Mouse (Mus musculus) olfactory bulb, adult 2 months (tissue): ENCODE data around the gene Slc25a4. TPM values are rescaled to one million over a fixed set of nuclear protein-coding genes. Genes with fewer than 3 reads are reported as not detected.
A peak's percentile ranks its signal among the peaks of the same experiment; 100 is the strongest.
"Not testable (repeated sequence)": the region's sequence is repeated elsewhere in the genome, so short reads cannot be mapped to it uniquely, and the experiment has no call there.

ENCODE experiments used
- H3K27ac ChIP-seq: fragments of 200-500 bp; 2 replicates; pipeline ENCODE4 v1.5.1; 2012; ENCODE audit warnings: low read depth, low read length; ENCODE audit not compliant: insufficient read depth
- H3K4me1 ChIP-seq: fragments of 200-500 bp; 2 replicates; pipeline ENCODE4 v1.6.1; 2012; ENCODE audit warnings: low read length; ENCODE audit not compliant: control insufficient read depth, insufficient read depth
- H3K4me3 ChIP-seq: fragments of 200-500 bp; 2 replicates; pipeline ENCODE4 v1.5.1; 2012; ENCODE audit warnings: mild to moderate bottlenecking, low read depth, low read length, moderate library complexity; ENCODE audit not compliant: insufficient read depth
- CTCF ChIP-seq: fragments of 200-500 bp; IDR thresholded peaks from 2 replicates; pipeline ENCODE4 v1.5.1; 2012; ENCODE audit warnings: low read depth, mild to moderate bottlenecking, low read length, moderate library complexity; ENCODE audit not compliant: insufficient read depth
- POLR2A ChIP-seq: fragments of 200-500 bp; IDR thresholded peaks from 2 replicates; pipeline ENCODE4 v1.6.1; 2012; ENCODE audit warnings: mild to moderate bottlenecking, low read depth, low read length, moderate library complexity; ENCODE audit not compliant: insufficient read depth
- WGBS: fragments of 180-500 bp; shearing (Covaris S2); methylation state at CpG from one replicate; pipeline ENCODE4 v1.1.7; 2018; 5-methylcytosine and 5-hydroxymethylcytosine counted together
- polyA plus RNA-seq: library from polyadenylated mRNA; stranded (reverse); fragments of >200 nt; gene quantifications from 2 replicates; pipeline ENCODE4 v1.2.4, GENCODE M21; 2012; ENCODE audit warnings: low replicate concordance; ENCODE audit not compliant: missing spikeins, insufficient read depth, insufficient read length

The Slc25a4 gene
- polyA plus RNA-seq, 1 experiment = 159 TPM

GRCm38 (mm10) chr8:46234736-46235135 is 23.7 kb upstream of the Slc25a4 start:
- TF ChIP-seq POLR2A = no peak
- Histone ChIP-seq H3K4me1 (peaks cover 13% of the 10 kb centered on the region), H3K4me3 (no peak overlapping the region), H3K27ac (no peak overlapping the region)
- 89% methylated on average over 4 of the region's 4 CpGs for WGBS

GRCm38 (mm10) chr8:46232798-46233197 is 21.7 kb upstream of the Slc25a4 start:
- peaks cover 13% of the 10 kb centered on the region for H3K4me1 ChIP-seq
- no peak overlapping the region for H3K4me3 ChIP-seq
- TF ChIP-seq POLR2A = no peak
- no peak for TF ChIP-seq CTCF
- H3K27ac ChIP-seq = no peak overlapping the region
- 25% methylated on average over 8 of the region's 8 CpGs for WGBS

GRCm38 (mm10) chr8:46231968-46232367 is 20.9 kb upstream of the Slc25a4 start:
- not testable (repeated sequence) for H3K27ac ChIP-seq, H3K4me3 ChIP-seq
- peaks cover 13% of the 10 kb centered on the region for H3K4me1 ChIP-seq
- 90% methylated on average over 7 of the region's 7 CpGs for WGBS

GRCm38 (mm10) chr8:46226622-46227021 is 15.5 kb upstream of the Slc25a4 start:
- no peaks in the 10 kb centered on the region for H3K4me1 ChIP-seq
- H3K27ac ChIP-seq = no peak overlapping the region
- no peak overlapping the region for H3K4me3 ChIP-seq
- no peak for TF ChIP-seq POLR2A
- no peak for TF ChIP-seq CTCF
- 89% methylated on average over 5 of the region's 5 CpGs for WGBS

- 66% methylated on average over 3 of the region's 3 CpGs for WGBS
- H3K4me3 ChIP-seq = no peak overlapping the region
- H3K27ac ChIP-seq = no peak overlapping the region
- no peaks in the 10 kb centered on the region for H3K4me1 ChIP-seq
- TF ChIP-seq POLR2A = no peak
Measured at GRCm38 (mm10) chr8:46225501-46225900, 14.4 kb upstream of the Slc25a4 start.

- TF ChIP-seq POLR2A (no peak), CTCF (no peak)
- H3K4me1 ChIP-seq = peaks cover 3% of the 10 kb centered on the region; the same call in 1 of the 2 replicates
- WGBS = 84% methylated on average over 3 of the region's 3 CpGs
- H3K4me3 ChIP-seq = no peak overlapping the region
- H3K27ac ChIP-seq = no peak overlapping the region
Measured at GRCm38 (mm10) chr8:46220566-46220965, 9.5 kb upstream of the Slc25a4 start.

GRCm38 (mm10) chr8:46216838-46217237 is 5.8 kb upstream of the Slc25a4 start:
- 0 out of 2 replicates have a peak overlapping the region, but pooled peaks have one; percentile 17 for H3K27ac ChIP-seq
- H3K4me3 ChIP-seq = peak overlapping the region; percentile 59
- WGBS = under 1% methylated on average over 14 of the region's 14 CpGs
- no peak for TF ChIP-seq CTCF
- TF ChIP-seq POLR2A = 0 out of 2 replicates have a peak, but pooled peaks have one; percentile 17
- peaks cover 5% of the 10 kb centered on the region for H3K4me1 ChIP-seq

- TF ChIP-seq POLR2A (no peak), CTCF (no peak)
- Histone ChIP-seq H3K4me1 (peaks cover 12% of the 10 kb centered on the region), H3K27ac (no peak overlapping the region), H3K4me3 (no peak overlapping the region)
- WGBS = 62% methylated on average over 2 of the region's 2 CpGs
Measured at GRCm38 (mm10) chr8:46213971-46214480, 2.9 kb upstream of the Slc25a4 start.

GRCm38 (mm10) chr8:46212194-46212593 is 1.1 kb upstream of the Slc25a4 start:
- no peak overlapping the region for H3K27ac ChIP-seq

GRCm38 (mm10) chr8:46211611-46212071 is 557 bp upstream of the Slc25a4 start:
- peaks cover 15% of the 10 kb centered on the region for H3K4me1 ChIP-seq
- H3K27ac ChIP-seq = peak overlapping the region; percentile 92
- H3K4me3 ChIP-seq = peak overlapping the region; percentile 79
- no peak for TF ChIP-seq CTCF
- no peak for TF ChIP-seq POLR2A
- 4% methylated on average over 13 of the region's 13 CpGs for WGBS

More at GRCm38 (mm10) chr8:46212194-46212593, 1.1 kb upstream of the Slc25a4 start:
- TF ChIP-seq CTCF (no peak), POLR2A (no peak)
- peaks cover 18% of the 10 kb centered on the region for H3K4me1 ChIP-seq
- WGBS = 58% methylated on average over 7 of the region's 7 CpGs
- H3K4me3 ChIP-seq = no peak overlapping the region
